Mouse (Mus musculus) gastrocnemius, postnatal 25 days (tissue): ENCODE data around the gene Cntrl. TPM values are rescaled to one million over a fixed set of nuclear protein-coding genes. Genes with fewer than 3 reads are reported as not detected.

Source experiments
- DNase-seq: peaks from one replicate; pipeline ENCODE4 v3.0.0; 2022
- long read RNA-seq, 2 experiments: library from polyadenylated mRNA; stranded (forward); transcript quantifications; one replicate each; pipeline ENCODE4 v2.0.0; 2021
- total RNA-seq, 2 experiments: library from RNA; stranded (reverse); gene quantifications; 1 replicate in 1 of 2; 2 replicates in 1 of 2; pipeline ENCODE4 v1.2.3; 2021

Gene Cntrl
- total RNA-seq = 1 to 10 TPM; 5.4 to 7.5 TPM
- long read RNA-seq, experiment 1, partial matches to known transcripts = 7 of 11 reads
- long read RNA-seq, experiment 1, other reads (novel, unspliced or antisense) = 4 of 11 reads
- long read RNA-seq, experiment 2, partial matches to known transcripts = 5 of 7 reads
- long read RNA-seq, experiment 2, other reads (novel, unspliced or antisense) = 2 of 7 reads

DNA sequence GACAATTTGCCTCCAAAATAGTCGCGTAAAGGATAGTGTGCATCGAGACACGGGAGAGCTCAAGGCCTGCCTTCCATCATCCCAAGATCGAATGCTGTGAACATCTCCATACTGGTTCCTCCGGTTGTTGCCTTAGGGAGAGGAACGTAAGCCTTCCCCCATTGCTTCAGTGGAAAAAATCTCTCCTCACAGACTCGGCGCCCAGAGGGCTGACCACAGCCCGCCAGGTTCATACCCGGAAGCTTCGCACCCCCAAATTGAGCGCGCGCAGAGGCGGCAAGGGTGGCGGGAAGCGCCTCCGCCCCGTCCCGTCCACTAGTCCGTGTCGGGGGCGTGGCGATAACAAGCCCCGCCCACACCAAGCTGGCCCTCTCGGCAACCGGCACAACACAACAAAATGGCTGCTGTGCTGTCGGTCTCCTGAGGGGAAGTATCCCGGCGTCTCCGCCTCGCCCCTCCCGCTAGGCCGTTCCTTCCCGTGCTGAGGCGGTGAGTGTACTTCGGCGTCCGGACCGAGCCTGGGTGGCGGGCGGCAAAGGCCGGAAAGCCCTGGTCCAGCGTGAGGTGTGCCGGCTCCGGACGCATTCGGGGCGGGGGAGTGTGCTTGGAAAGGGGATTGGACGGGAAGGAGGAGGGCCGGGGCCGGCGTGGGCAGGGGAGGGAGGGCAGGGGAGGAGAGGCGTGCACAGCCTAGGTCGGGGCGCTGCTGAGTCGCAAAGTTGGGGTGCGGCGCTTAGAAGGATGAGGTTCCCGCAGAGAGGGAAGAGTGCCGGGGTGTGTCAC is at the start of gene Cntrl:
Cntrl (plus strand) TSS at position 352 of the 783 bp plus-strand sequence.
- DNase-seq = peak; percentile 93

DNA sequence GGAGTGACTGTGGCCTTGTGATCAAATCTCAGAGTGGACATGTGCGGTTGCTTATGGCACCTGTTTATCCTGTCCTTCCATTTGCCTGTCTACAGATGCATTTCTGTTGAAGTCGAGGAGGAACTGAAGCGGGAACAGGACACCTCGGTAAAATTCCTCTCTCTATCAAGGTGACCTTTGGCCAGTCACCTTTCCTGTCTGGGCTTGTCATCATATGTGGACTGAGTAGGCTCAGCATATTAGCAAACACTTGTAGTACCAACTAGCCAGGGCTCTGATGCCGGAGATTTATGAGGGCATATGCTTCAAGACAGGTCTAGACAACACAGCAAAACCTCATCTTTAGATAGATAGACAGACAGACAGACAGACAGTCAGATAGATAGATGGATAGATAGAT is 49.0 kb upstream of the Cntrl start:
- DNase-seq = no peak

DNA sequence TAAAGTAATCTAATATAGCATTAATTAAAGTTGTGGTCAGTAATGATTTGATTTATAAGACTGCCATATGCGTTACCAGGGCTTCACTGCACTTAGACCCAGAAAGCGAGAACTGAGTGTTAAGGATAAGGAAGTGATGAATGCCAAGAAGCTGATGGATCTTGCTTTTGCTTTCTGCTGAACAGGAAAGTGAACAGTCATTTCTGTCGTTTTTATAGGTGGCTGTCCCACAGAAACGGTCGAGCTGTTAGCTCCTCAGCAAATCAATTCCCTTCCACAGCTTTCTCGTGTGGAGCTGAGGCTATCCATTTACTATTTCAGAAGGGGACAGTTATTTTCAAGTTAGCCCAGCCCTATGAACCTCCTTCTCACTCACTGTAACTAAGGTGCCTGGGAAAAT is 48.4 kb upstream of the Cntrl start:
- no peak for DNase-seq

DNA sequence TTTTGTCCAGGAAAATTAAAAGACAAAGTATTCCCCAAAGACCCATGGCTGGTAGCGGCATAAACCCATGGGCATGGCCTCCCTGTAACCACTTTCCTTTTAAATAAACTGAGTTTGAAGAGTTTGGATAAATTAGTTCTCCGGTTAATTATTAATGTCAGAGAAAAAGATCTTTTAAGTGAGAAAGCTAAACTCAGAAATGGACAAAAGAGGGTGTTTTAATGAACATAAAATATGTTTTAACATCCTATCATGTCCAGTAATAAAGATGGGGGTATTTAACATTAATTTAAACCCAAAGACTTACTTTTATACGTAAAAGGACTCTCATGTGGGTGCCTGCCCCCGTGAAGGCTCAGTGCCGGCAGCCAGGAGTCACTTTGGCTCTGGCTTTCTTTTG is 48.0 kb upstream of the Cntrl start, which contains the start of gene Hc:
Hc (minus strand) TSS at position 101 of the 400 bp plus-strand sequence.
- no peak for DNase-seq

DNA sequence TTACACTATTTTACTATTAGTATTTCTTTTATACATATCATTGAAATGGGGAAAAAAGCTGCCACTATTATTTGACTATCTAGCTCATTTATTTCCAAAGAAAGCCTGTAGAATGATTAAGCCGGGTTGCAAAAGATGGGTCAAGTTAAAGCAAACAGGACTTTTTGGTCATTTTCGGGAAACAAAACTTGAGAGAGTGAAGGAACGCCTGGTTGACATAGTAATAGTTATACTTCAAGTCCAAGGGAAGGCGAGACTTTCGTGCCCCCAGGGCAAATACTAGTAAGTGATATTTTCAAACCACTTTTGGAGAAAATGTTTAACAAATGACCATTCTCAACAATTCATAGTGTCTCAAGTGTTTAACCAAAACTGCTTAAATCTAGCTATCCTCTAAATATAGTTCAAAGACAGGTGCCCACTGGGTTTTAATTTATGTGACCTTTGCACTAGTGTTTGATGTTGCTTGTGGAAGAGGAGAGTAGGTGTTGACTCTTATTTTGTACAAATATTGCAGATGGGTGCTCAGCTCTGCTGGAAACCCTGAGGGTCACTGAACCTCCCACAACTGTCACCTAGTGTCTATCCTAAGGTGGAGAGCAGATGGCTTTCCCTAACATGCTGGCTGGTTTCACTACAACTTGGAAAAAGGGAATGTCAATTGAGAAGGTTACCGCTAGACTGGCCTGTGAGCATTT is 45.8 kb upstream of the Cntrl start:
- DNase-seq = no peak

DNA sequence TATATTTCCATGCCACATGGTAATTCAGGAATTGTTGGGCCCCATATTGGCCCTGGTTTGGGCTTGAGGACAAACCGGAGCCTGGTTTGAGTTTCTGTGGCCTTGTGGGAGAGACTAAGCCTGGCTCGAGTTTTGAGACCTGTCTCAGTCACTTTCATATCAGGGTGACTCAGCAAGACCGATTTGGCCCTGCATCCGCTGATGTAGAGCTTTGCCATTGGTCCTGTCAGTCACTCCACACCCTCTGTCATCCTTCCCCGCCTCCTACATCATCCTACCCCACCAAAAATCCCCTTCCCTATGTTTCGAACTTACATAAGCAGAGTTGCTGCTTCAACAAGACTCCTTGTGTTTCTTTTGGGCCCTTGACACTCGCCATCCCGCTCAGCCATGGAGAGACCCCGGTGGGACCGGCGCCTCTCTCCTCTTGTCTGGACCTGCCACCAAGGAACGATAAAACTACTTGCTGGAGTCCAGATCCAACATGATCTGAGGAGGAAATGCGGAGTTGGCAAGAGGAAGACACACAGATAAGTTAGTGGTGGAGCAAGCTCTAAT is 42.7 kb upstream of the Cntrl start:
- no peak for DNase-seq

GRCm38 (mm10) chr2:35067117-35067516 is 42.2 kb upstream of the Cntrl start:
- no peak for DNase-seq

- DNase-seq = no peak
Measured at GRCm38 (mm10) chr2:35069124-35069523, 40.2 kb upstream of the Cntrl start.

DNA sequence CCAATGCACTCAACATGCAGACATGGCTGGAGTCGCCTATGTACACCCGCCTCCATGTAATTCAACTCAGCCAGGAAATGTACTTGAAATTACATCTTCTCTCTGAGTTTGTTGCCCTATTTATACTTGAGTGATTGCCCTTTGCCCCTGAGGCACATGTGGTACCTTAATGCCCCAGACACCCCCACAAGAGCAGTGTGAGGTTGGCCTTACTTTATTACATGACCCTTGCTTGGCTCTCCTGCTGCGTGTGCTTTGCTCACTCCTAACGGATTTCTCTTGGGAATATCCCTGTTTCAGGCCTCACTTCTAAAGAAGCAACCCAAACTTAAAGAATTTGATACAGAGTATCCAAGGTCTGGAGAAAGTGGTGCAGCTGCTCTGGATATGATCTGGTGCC is 39.0 kb upstream of the Cntrl start:
- no peak for DNase-seq

GRCm38 (mm10) chr2:35072547-35072946 is 36.7 kb upstream of the Cntrl start:
- DNase-seq = no peak

GRCm38 (mm10) chr2:35074328-35074727 is 35.0 kb upstream of the Cntrl start:
- DNase-seq = no peak

DNA sequence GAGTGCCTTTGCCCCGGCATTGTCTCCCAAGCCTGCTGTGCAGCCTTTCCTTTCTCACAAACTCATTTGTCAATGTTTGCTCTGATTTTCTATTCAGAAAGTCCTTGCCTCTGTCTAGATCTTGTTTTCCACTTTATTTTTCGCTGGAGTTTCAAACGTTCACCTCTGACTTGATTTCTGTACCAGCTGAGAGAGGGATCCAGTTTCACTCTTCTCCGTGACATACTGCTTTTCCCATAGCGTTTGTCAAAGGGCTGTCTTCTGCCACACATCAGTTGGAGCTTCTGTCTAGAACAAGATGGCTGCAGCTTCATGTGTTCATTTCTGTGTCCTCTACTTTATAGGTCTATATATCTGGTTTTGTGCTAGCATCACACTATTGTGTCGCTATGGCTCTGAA is 30.1 kb upstream of the Cntrl start:
- DNase-seq = no peak

GRCm38 (mm10) chr2:35087418-35087817 is 21.9 kb upstream of the Cntrl start:
- no peak for DNase-seq

DNA sequence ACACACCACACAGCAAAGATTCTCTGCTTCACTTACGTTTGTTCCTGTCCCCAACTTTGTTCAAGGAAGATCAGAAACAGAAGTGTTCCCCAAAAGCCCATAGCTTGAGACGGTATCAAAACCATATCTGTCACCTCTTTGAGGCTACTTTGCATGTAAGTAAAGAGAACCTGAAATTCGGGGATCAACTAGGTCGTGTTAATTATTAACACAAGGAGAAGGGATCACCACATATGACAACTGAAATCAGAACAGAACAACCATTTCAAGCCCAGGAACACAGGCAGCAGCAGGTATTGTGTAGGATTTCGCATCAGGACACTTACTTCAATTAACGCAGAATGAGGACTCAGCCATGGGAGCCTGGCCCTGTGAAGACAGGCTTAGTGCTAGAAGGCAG is 8.8 kb upstream of the Cntrl start:
- DNase-seq = no peak

DNA sequence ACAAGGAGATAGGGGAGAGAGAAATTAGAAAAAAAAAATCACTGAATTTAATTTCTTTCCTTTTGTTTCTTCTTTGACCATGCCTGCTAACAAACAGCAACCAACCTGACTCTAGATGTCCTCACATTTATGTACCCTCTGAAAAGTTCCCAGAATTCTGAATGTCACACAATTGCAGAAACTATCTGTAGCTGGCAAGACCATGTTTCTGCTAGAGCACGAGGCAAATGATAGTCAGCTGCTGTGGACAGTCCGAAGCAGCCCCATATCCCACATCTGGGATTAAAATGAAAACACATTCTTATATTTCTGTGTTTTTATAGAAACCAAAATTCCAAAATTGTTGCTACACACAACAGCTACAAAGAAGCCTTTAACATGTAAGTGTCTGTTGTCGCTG is 7.8 kb upstream of the Cntrl start, which contains the start of gene AI182371:
AI182371 (minus strand) TSS at position 101 of the 400 bp plus-strand sequence.
- DNase-seq = no peak

DNA sequence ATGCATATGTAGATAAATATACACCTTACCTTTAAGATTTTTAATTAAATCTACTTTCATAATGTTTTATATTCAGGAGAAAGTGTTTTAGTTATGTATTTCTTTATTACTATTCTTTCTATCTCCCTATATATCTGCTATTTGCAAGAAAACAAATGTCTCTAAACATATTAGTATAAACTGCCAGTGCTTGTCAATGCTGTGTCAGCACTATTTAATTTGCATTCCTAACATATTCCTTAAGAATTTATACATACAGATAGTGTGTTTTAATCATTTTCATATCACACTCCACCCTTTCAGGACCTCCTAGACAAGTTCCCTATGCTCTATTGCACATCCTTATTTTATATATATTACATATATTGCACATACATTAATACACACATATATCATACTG is 6.5 kb upstream of the Cntrl start:
- no peak for DNase-seq

GRCm38 (mm10) chr2:35103558-35103957 is 5.7 kb upstream of the Cntrl start:
- no peak for DNase-seq

DNA sequence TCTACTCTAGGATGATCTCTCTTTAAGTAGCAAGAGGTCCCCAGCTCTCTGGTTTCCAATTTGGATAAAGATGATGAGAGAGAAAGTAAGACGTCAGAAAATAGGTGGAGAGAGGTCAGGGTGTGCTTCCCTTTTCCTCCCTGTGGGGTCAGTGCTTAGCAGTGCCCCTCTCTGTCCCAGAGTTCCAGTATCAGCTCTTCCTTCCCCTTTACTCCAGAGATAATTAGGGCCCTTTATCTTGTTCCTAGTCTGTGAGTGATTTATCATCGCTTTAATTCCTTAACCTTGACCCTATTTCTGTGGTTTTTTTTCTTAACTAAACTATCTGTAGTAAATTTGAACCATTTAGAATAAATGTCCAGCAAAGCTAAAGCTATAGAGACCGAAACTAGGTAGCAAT is 4.4 kb upstream of the Cntrl start:
- no peak for DNase-seq

DNA sequence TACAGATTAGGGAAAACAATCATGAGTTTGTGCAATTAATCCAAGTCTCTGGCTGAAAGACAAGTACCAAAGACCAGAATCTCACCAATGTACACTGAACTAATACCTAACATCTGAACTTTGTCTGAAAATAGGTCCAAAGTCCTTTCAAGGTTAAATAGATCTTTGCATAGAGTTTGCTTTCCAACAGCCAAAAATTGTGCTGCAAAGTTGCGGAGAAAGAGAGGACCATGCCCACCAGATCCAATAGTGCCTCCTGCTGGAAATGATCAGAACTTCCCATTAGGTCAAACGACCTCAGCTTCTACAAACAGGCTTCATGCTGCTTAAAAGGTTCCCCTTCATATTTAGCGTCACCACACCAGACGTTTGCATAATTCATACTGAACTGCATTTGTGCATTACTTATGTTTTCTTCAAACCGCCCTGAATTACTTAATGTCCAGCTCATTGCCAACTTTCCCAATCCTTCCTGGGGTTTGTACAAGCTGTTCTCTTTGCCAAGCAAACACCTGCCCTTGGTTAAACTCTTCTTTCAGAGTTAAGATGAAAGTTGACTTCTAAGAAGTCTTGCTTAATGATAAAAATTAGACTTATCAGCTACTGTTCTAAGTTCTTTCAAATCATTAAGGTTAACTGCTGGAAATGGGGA is 1.2 kb upstream of the Cntrl start:
- DNase-seq = no peak

- DNase-seq = peak; percentile 12
Measured at GRCm38 (mm10) chr2:35108712-35109111, 580 bp upstream of the Cntrl start.

DNA sequence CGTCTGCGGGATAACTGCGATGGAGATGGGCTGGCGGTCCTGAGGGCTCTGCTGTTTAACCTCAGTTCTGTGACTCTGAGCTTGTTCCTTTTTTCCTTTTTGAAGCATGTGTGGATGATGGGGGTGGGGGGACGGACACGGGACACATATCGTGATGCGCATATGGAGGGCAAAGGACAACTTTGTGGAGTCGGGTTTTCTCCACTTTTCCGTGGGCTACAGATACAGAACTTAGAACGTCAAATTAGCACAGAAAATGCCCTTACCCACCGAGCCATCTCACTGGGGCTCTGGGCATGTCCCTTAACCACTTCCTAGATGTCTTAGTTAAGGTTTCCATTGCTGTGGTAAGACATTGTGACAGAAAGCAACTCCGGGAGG is 622 bp downstream of the Cntrl start:
- no peak for DNase-seq

DNA sequence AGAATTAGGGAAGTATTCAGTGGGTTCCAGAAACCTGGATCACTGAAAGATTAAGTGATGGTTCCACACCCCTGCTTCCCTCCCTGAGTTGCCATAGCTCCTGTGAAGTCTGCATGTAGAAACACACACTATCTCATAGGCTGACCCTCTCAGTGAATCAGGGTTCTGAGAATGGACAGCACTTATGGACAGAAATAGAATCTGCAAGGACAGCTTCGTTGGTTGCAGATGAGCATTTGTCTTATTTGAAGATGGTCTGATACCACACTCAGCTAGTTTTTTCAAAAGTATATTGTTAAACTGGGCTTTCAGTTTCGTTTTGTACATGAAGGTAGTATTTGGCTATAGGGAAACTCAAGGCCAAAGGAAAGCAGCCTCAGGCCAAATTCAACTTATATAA is 1.2 kb downstream of the Cntrl start:
- DNase-seq = no peak
